Mouse (Mus musculus) heart, postnatal 10 days (tissue): ENCODE results near the gene Sarnp. TPM values are rescaled to one million over a fixed set of nuclear protein-coding genes. Genes with fewer than 3 reads are reported as not detected.

ENCODE experiments used
- DNase-seq, 2 experiments: peaks; one replicate each; pipeline ENCODE4 v3.0.0; 2021
- intact Hi-C: fragments of 180-260 bp; cut with DNase I; formaldehyde crosslinking; loops from one replicate; pipeline ENCODE4 v1.15.1; 2025
- total RNA-seq, 2 experiments: library from RNA; stranded (reverse); gene quantifications; 2 replicates each; pipeline ENCODE4 v1.2.3; 2021

The Sarnp gene
- total RNA-seq, result 10 to 100 TPM; 47.2 to 52.6 TPM

DNA sequence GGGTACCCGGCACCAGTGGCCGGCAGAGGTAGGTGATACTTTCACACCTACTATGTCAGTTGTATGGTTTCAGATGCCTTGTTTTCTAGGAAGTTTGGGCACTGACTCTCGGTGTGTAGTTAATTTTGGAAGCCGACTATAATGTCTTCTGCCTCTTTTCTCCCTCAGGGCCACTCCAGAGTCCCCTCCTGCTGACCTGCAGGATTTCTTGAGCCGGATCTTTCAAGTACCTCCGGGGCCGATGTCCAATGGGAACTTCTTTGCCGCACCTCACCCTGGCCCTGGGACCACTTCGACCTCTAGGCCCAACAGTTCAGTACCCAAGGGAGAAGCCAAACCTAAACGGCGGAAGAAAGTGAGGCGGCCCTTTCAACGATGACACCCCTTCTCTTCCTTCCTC lies at the start of gene Sarnp:
Gene Sarnp (plus strand): TSS at position 301 of the 400 bp plus-strand sequence.
- no peak for DNase-seq
- intact Hi-C loops, result no loop called here

DNA sequence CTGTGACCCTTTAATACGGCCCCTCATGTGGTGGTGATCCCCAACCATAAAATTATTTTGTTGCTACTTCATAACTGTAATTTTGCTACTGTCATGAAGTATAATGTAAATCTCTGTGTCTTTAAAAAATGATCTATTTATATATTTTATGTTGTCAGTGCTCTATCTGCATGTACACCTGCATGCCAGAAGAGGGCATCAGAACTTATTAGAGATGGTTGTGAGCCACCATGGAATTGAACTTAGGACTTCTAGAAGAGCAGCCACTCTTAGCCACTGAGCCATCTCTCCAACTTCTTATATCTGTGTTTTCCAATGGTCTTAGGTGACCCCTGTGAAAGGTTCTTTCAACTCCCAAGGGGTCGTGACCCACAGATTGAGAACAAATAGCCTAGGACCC lies 44.2 kb upstream of the Sarnp start:
- DNase-seq, result no peak

DNA sequence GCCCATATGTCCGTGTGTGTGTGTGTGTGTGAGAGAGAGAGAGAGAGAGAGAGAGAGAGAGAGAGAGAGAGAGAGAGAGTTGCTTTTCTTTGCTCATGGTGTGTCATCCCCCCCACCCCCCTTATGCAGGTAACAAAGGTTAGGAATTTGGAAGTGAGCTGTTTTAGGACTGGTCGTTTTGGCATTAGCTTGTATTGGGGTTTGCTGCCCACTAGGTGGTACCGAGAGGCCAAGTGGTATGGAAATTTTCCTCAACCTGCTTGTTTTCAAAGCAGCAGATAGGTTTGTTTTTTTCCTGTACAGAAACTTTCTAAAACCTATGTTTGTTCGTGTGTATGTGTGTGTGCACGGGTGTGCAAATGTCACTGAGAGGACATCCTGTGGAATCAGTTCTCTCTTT lies 43.4 kb upstream of the Sarnp start:
- intact Hi-C loops, result no loop called here
- DNase-seq, result no peak

More for the DNA sequence above, 44.2 kb upstream of the Sarnp start:
- intact Hi-C loops, result no loop called here

DNA sequence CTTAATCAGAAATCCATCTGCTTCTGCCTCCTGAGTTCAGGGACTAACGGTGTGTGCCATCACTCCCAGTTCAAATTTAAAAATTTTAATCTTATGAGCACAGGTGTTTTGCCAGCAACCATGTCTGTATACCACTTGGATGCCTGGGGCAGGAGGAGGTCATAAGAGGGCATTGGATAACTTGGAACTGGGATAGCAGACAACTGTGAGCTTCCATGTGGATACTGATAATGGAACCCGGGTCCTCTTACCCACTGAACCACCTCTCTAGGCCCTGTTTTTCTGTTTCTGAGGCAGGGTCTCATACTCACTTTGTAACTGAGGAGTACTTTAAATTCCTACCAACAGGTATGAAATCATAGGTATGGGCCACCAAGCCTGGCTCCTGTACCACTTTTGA lies 38.7 kb upstream of the Sarnp start:
- intact Hi-C loops, result loop anchor here (2.0 kb wide), 1 partner anchor 26 kb away; the partner anchor contains the start of genes Dnajc14 and Tmem198b
- no peak for DNase-seq

DNA sequence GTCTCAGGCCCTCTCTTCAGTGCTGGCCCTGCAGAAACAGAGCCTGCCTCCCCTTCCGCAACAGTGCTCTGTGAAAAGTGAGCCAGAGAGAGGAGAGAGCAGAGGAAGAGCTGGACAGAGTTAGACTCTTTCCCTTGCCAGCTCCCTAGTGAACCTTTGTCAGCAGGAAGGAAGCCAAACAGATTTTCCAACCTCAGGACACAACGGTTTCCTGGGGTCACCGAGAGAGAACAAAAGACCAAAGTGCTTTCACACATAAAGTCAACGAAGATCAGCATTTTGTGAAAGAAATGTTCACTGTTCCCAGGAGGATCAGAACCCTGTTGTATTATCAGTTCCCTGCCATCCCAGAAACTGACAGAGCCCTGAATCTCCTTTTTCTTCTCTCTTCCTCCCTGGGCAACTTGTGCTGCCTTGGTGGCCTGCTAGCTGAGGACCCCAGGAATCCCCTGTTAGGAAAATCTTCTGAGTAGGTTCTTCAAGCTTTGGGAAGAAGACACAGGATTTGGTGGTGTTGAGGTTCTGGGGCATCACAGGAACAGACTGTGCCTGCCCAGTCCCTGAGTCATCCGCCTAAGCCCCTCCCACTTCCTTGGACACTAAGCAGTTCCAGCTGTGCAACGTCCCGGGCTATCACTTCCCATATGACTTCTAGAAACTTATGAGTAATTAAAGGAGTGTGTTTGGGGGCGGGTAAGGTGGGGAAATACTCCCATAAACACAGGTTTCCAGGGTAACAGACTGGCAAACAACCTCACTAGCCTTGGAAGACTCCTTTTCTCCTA lies 37.9 kb upstream of the Sarnp start:
- peak; percentile 90 to 91 for DNase-seq
- intact Hi-C loops, result loop anchor here (2.0 kb wide), 1 partner anchor 26 kb away; the partner anchor contains the start of genes Dnajc14 and Tmem198b

DNA sequence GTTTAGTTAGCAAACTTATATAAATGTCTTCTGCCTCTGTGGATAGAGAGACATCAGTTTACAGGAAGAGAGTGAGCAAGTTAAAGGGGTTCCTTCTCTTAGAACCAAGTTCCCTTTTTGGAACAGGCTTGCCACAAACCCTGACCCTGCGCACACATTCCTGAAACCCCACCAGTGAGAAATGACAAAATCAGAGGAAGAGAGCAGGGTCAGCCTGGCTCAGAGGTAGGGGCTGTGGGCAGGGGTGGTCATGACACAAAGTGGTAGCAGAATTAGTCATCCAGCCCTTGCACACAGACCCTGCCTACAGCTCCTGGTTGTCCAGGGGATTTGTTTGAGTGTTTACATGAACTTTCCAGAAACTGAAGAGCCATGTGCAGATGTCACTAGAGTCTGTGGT lies 36.9 kb upstream of the Sarnp start:
- intact Hi-C loops, result no loop called here

DNA sequence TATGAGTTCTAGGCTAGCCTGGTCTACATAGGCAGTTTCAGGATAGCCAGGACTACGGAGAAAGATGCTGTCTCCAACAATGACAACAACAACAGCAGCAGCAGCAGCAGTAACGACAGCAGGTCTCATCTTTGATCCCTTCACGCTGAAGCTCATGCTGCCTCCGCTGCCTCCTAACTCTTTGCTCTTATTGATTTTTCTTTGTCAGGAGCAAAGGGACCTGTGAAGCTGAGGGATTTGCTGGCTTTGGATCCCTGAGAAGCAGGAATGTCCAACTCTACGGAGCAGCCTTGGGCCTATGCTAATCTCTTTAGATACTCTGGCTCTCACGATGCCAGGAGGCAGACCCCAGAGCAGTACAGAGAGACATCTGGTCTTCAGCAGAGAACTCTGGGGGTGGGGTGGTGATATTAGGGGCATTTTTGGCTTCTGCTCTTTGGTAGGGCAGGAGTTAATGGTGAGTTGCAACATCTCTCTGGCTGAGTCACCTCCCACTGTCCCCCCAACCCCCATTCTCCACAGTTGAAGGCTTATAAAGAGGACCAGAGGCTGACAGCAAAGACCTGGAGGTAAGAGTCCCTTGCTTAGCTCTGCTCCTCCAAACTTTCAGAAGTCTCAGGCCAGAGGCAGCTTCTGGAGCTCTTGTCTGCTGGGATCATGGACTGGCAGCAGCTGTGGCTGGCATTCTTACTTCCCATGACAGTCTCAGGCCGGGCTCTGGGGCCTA lies 26.6 kb upstream of the Sarnp start, which contains the start of gene Mmp19:
Gene Mmp19 (plus strand): TSS at position 513 of the 727 bp plus-strand sequence.
- intact Hi-C loops, result no loop called here
- DNase-seq, result peak; percentile 41 to 46

More for the DNA sequence above, 36.9 kb upstream of the Sarnp start:
- no peak for DNase-seq

DNA sequence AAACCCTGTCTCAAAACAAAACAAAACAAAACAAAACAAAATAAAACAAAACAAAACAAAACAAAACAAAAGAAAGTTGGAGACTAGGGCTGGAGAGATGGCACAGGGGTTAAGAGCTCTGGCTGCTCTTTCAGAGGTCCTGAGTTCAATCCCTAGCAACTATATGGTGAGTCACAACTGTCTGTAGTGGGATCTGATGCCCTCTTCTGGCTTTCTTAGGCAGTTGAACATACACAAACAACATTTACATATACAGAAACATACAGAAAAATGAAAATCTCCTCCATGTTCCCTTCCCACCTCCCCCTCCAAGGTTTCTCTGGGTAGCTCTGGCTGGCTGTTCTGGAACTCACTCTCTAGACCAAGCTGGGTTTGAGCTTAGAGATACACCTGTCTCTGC lies 25.1 kb upstream of the Sarnp start:
- no peak for DNase-seq
- intact Hi-C loops, result no loop called here

GRCm38 (mm10) chr10:128793258-128793657 lies 23.9 kb upstream of the Sarnp start:
- intact Hi-C loops, result no loop called here
- no peak for DNase-seq

DNA sequence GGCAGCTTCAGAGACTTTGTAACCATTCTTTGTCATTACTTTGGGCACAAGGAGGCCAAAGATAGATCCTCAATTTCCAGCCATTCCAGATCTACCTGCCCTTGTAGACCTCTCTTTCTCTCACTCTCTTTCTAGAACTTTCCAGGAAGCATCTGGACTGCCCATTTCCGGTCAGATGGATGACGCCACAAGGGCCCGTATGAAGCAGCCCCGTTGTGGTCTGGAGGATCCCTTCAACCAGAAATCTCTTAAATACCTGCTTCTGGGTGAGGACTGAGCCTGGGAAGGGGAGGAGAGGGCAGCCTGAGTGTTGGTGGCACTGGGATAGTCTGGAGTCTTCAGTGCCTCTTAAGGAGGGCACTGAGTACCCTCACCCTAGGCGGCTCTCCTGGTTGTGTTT lies 22.7 kb upstream of the Sarnp start:
- intact Hi-C loops, result no loop called here
- DNase-seq, result no peak

GRCm38 (mm10) chr10:128795581-128795980 lies 21.6 kb upstream of the Sarnp start:
- no peak for DNase-seq
- intact Hi-C loops, result no loop called here

DNA sequence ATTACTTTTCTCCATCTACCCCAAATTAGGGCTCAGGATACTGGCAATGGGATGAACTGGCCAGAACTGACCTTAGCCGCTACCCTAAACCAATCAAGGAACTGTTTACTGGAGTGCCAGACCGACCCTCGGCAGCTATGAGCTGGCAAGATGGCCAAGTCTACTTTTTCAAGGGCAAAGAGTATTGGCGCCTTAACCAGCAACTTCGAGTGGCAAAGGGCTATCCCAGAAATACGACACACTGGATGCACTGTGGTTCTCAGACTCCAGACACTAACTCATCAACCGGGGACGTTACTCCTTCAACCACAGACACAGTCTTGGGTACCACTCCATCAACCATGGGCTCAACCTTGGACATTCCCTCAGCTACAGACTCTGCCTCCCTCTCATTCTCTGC lies 18.5 kb upstream of the Sarnp start:
- intact Hi-C loops, result no loop called here
- DNase-seq, result no peak

GRCm38 (mm10) chr10:128801981-128802495 lies 15.1 kb upstream of the Sarnp start:
- intact Hi-C loops, result no loop called here
- DNase-seq, result no peak

GRCm38 (mm10) chr10:128802956-128803355 lies 14.2 kb upstream of the Sarnp start:
- DNase-seq, result no peak
- intact Hi-C loops, result no loop called here

DNA sequence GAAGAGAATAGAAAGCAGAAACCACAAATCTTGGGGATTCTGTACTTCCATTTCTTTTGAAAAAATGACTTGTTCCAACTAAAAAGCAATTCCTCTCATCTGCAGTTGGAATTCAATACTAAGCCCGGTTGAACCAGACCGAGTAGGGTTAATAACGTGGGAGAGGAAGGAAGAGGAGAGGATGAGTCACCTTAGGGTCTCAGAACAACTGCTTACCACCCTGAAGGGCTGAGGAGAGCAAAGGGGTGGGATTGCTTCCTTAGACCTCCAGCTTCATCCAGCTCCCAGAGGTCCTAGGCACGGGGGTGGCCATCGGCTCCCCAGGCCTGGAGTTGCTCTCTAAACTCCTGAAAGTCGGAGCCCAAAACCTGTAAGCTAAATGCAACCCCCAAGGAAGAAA lies 13.8 kb upstream of the Sarnp start:
- DNase-seq, result no peak
- intact Hi-C loops, result no loop called here

DNA sequence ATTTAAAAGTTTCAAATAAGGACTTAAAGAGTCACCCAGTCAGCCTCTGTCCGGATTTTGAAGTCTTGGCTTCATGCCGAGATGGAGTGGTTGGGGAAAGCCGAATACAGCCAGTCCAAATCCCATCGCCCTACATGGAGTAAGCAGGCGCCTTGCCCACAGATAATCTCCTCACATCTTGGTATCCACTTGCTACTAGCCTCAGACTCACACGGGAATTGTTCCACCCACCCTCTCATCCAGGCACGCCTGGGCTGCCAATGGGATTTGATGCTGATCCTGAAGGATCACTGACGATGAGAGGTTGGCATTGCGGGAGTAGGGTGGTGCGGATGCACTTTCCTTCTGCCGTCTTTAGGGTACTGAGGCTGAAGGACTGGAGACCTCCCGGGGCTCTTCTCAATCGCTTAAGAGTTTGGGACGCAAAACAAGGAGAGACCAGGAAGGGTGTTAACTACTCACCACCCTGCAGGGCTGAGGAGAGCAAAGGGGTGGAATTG lies 13.3 kb upstream of the Sarnp start, which contains the start of gene Dnajc14:
Gene Dnajc14 (plus strand): TSS at position 292 of the 500 bp plus-strand sequence.
- intact Hi-C loops, result loop anchor here (1.0 to 2.0 kb wide), 2 partner anchors 25 to 56 kb away; no protein-coding TSS in a partner anchor
- peak; percentile 73 to 80 for DNase-seq

GRCm38 (mm10) chr10:128804271-128805091 lies 12.7 kb upstream of the Sarnp start, which contains the start of gene Tmem198b:
Gene Tmem198b (minus strand): TSS chr10:128804370.
- peak; percentile 82 to 83 for DNase-seq
- intact Hi-C loops, result loop anchor here (1.0 to 2.0 kb wide), 2 partner anchors 26 to 56 kb away; no protein-coding TSS in a partner anchor

GRCm38 (mm10) chr10:128805092-128806000 lies 11.8 kb upstream of the Sarnp start:
- peak; percentile 97 to 98 for DNase-seq
- intact Hi-C loops, result loop anchor here (2.0 kb wide), 1 partner anchor 27 kb away; no protein-coding TSS in a partner anchor

- intact Hi-C loops, result no loop called here
- DNase-seq, result no peak
These were observed 11.0 kb upstream of the Sarnp start for GRCm38 (mm10) chr10:128806086-128806485.
